Mouse (Mus musculus): ENCODE results near the gene Trex2. TPM values are rescaled to one million over a fixed set of nuclear protein-coding genes. Genes with fewer than 3 reads are reported as not detected.

The Trex2 gene
- not detected for total RNA-seq (2023)

GRCm38 (mm10) chrX:73435252-73435651 is at the start of gene Trex2:
Gene Trex2, minus strand, starts transcription at chrX:73435344.

GRCm38 (mm10) chrX:73483484-73483810 is 48.3 kb upstream of the Trex2 start, which contains the start of gene Bgn:
Gene Bgn, plus strand, starts transcription at chrX:73483602.

DNA sequence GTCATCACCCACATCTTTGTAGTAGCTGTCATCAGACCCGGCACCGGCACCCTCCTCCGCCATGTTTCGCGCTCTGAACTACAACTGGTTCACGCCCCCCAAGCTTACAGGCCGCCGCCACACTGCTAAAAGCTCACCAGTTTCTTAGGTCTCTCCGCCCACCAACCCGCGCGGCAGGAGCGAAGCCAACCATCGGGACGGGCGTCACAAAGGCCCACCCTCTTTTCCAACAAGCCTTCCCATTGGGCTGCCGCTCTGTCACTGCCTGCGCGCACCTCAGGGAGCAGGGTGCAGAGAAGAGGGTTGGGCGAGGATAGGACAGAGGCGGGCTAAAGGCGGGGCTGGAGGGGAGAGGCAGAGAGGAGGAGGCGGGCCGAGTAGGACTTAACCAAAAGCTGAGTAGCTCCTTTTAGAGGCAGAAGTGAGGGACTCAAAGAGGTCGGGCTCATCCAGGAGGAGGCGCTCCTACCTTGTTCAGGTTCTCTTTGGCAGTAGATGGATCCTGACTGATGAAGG is 23.8 kb upstream of the Trex2 start, which contains the start of gene Haus7:
TSS of gene Haus7 (minus strand) at position 168 of the 516 bp plus-strand sequence.

DNA sequence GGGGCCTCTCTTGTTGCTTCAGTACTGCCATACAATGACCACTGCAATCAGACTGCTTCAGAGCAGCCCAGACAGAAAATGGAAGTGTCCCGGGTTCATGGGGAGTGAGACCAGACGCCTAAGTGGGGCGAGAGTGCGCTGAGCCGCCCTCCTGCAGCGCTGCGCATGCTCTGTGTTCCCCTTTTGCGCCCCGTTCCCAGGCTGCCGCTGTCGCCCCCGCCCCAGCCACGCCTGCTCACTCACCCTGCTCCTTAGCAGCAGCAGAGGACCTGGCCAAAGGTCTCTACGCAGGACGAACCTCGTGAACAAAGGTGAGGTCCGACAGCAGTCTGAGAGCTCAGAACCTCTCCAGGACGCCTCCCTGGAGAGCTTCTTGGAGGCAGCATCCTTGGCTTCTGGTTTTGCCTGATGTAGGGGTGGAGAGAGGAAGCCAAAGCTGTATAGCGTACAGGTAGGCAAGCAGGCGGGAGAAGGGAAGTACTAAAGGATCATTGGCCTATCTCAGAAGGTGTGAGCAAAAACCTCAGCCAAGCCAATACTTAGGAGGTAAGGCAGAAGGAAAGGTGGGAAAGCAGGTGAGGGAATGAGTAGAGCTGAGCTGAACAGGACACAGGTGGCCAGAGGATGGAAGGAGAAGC is 24.1 kb downstream of the Trex2 start, which contains the start of gene Zfp92:
TSS of gene Zfp92 (plus strand) at position 217 of the 638 bp plus-strand sequence.

DNA sequence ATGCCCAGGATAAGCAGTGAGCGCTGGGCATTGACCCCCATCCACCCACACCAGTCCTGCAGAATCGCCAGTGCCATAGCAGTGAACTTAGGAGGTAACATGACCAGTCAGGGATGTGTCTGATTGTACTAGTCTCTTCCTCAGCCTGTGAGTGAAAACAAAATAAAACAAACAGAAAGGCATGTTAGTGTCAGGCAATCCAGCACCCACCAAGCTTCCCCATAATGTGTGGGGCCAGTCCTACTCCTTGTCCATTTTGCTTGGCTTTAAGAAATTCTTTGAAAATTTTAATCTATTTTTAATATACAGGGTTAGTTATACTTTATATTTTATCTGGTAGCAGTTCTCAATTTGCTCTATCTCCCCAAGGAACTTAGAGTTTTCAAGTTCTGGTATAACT is 36.5 kb downstream of the Trex2 start, which contains the start of gene Gm18336:
TSS of gene Gm18336 (minus strand) at position 101 of the 400 bp plus-strand sequence.

Other genes starting within 250 kb of the Trex2 start
- gene Xlr3b, start 243.1 kb downstream of the Trex2 start, total RNA-seq (2023), result 1 to 10 TPM in 1 of 2 experiments, under 1 TPM in 1; 0.26 to 2.4 TPM
- gene Xlr4b, start 221.0 kb downstream of the Trex2 start, total RNA-seq (2023), result 1 to 10 TPM in 1 of 2 experiments, not detected in 1; 3.1 TPM
- gene F8a, start 207.1 kb downstream of the Trex2 start, total RNA-seq (2023), result 1 to 10 TPM; 3.6 to 4.1 TPM
- gene Xlr4c, start 192.2 kb downstream of the Trex2 start, total RNA-seq (2023), result 1 to 10 TPM; 1.6 to 3.3 TPM
- not detected for gene Xlr3c, start 170.0 kb downstream of the Trex2 start, total RNA-seq (2023)
- gene Xlr5a, start 142.4 kb downstream of the Trex2 start, total RNA-seq (2023), result not detected
- gene Xlr5c, start 142.4 kb downstream of the Trex2 start, total RNA-seq (2023), result not detected
- gene Gm45015, start 98.5 kb downstream of the Trex2 start, total RNA-seq (2023), result not detected
- 1 to 10 TPM; 4.6 to 7.0 TPM for gene Zfp275, start 92.7 kb downstream of the Trex2 start, total RNA-seq (2023)
- not detected for gene Gm18336, start 36.6 kb downstream of the Trex2 start, total RNA-seq (2023)
- gene Zfp92, start 24.2 kb downstream of the Trex2 start, total RNA-seq (2023), result not detected
- gene Haus7, start 23.7 kb upstream of the Trex2 start, total RNA-seq (2023), result 1 to 10 TPM; 8.5 to 9.3 TPM
- gene Bgn, start 48.3 kb upstream of the Trex2 start, total RNA-seq (2023), result 10 to 100 TPM in 1 of 2 experiments, 1 to 10 TPM in 1; 6.6 to 12.2 TPM
- not detected for gene Atp2b3, start 67.7 kb upstream of the Trex2 start, total RNA-seq (2023)
- under 1 TPM in 1 of 2 experiments, not detected in 1; 0.15 TPM for gene Dusp9, start 204.1 kb upstream of the Trex2 start, total RNA-seq (2023)
- gene Pnck, start 224.8 kb upstream of the Trex2 start, total RNA-seq (2023), result not detected
- 1 to 10 TPM in 1 of 2 experiments, under 1 TPM in 1; 0.72 to 1.1 TPM for gene Slc6a8, start 237.8 kb upstream of the Trex2 start, total RNA-seq (2023)